Mouse (Mus musculus): ENCODE data around the gene Uncx.

DNA sequence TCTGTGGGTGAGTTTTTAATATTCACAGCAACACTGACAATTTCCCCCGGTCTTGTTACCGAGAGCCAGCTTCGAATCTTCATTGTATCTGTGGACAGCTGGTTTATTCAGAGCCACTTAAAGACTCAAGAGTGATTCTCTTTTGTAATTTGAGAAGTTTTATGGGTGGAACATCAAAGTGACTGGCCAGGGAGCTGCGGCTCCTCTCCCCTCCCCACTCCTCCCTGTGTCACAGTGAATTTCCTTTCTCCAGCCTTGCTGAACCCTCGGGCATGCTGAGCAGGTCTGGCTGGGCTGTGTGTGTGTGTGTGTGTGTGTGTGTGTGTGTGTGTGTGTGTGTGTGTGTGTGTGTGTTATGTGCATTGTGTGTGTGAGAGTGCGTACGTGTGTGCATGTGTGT is 29.2 kb downstream of the Uncx start:
- TF ChIP-seq CTCF (IDR thresholded peaks at IDR 0.05; ENCODE audit: insufficient read depth, low read length) (no peak), POLR2A (IDR thresholded peaks at IDR 0.05; ENCODE audit: borderline replicate concordance, extremely low read depth, low read depth, low read length) (no peak)
